Mouse (Mus musculus) hindbrain, embryonic 15.5 days (tissue): ENCODE results near the gene Tmem28. TPM values are rescaled to one million over a fixed set of nuclear protein-coding genes. Genes with fewer than 3 reads are reported as not detected.
A peak's percentile ranks its signal among the peaks of the same experiment; 100 is the strongest.

Experiments
- ATAC-seq: fragments of 200-750 bp; cut with Nextera tagmentation; 2 replicates; pipeline ENCODE4 v1.8.0; 2017; ENCODE audit warnings: low read depth, moderate number of reproducible peaks, moderate TSS enrichment; ENCODE audit not compliant: low FRiP score
- H3K27ac ChIP-seq: fragments of 300-500 bp; sonication (generic); replicated peaks from 2 replicates; pipeline ENCODE4 v1.5.1; 2015; ENCODE audit warnings: mild to moderate bottlenecking, inconsistent platforms
- H3K27me3 ChIP-seq: fragments of 300-500 bp; sonication (generic); 2 replicates; pipeline ENCODE4 v1.6.1; 2015; ENCODE audit warnings: control low read depth, inconsistent platforms
- H3K36me3 ChIP-seq: fragments of 300-500 bp; sonication (generic); 2 replicates; pipeline ENCODE4 v1.6.1; 2015; ENCODE audit warnings: control low read depth, inconsistent platforms
- H3K4me1 ChIP-seq: fragments of 300-500 bp; sonication (generic); replicated peaks from 2 replicates; pipeline ENCODE4 v1.6.1; 2015; ENCODE audit warnings: control low read depth, inconsistent platforms
- H3K4me2 ChIP-seq: fragments of 300-500 bp; sonication (generic); 2 replicates; pipeline ENCODE4 v1.6.1; 2015; ENCODE audit warnings: moderate library complexity, mild to moderate bottlenecking, inconsistent platforms
- H3K4me3 ChIP-seq: fragments of 300-500 bp; sonication (generic); 2 replicates; pipeline ENCODE4 v1.5.1; 2015; ENCODE audit warnings: mild to moderate bottlenecking, inconsistent platforms
- H3K9ac ChIP-seq: fragments of 300-500 bp; sonication (generic); 2 replicates; pipeline ENCODE4 v1.6.1; 2015; ENCODE audit warnings: inconsistent platforms
- H3K9me3 ChIP-seq: fragments of 300-500 bp; sonication (generic); 2 replicates; pipeline ENCODE4 v1.6.1; 2016; ENCODE audit warnings: control low read depth, inconsistent platforms
- whole genome bisulfite sequencing: fragments of 180-500 bp; shearing (Covaris S2); methylation state at CpG from one replicate; pipeline ENCODE4 v1.1.7; 2015; 5-methylcytosine and 5-hydroxymethylcytosine counted together
- polyA plus RNA-seq: library from polyadenylated mRNA; unstranded; fragments of >200 nt; fragmentation: Nextera tagmentation; extraction: Ambion mirVana; gene quantifications from 2 replicates; pipeline ENCODE4 v1.2.1, GENCODE M21; 2015

Tmem28 gene
- 1.8 and 2.1 TPM in 2 replicates for polyA plus RNA-seq

DNA sequence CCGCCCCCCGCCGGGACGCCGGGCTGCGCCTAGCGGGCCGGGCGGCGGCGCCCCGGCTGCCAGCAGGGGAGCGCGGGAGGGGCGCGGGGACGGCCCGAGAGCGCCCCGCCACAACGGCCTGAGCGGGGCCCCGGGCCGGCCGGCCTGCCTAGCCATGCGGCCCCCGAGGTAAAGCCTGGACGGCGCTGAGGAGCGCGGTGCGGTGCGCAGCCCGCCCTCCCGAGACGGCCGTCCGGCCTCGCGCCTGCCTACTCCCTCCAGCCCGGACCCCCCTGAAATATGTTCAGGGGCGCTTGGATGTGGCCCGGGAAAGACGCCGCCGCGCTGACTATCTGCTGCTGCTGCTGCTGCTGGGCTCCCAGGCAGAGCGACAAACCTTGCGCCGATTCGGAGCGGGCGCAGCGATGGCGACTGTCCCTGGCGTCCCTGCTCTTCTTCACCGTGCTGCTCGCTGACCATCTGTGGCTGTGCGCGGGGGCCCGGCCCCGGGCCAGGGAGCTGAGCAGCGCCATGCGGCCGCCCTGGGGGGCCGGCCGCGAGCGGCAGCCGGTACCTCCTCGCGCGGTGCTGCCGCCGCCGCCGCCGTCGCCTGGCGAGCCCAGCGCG, at the start of gene Tmem28:
TSS of gene Tmem28 (plus strand) at position 232 of the 606 bp plus-strand sequence.
- Histone ChIP-seq H3K36me3 (no peaks in the 10 kb centered on the region), H3K27me3 (no peaks in the 10 kb centered on the region), H3K9me3 (no peaks in the 10 kb centered on the region), H3K4me1 (peaks cover 9% of the 10 kb centered on the region; the same call in 1 of the 2 replicates), H3K9ac (peak within 1 kb of the TSS; percentile 55), H3K4me3 (peak within 1 kb of the TSS; percentile 64), H3K27ac (peak within 1 kb of the TSS; percentile 80), H3K4me2 (peak within 1 kb of the TSS; percentile 64)
- peak; percentile 15; the same call in 1 of the 2 replicates for ATAC-seq
- 21% methylated on average over 32 of the region's 82 CpGs for WGBS

DNA sequence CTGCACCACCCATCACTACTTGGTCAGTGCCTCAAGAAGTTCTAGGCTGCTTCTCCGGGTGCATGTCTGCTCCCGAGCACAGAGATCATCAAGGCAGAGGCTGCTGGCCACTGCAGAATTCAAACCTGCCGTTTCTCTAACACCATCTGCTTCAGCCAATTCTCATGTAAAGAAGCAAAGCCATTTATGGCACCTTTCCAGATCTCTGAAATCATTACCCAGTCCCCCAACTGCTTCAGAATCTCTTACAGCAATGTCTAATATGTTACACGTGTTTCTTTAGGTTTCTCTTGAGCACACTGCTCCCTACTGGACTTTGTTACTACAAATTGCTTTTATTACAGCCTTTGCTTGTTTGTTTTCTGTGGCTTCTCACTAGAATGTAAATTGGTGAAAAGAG, 40.5 kb upstream of the Tmem28 start:
- Histone ChIP-seq H3K36me3 (no peaks in the 10 kb centered on the region), H3K4me3 (no peak overlapping the region), H3K4me1 (no peaks in the 10 kb centered on the region), H3K27me3 (no peaks in the 10 kb centered on the region; the same call in 1 of the 2 replicates), H3K4me2 (no peak overlapping the region), H3K9me3 (no peaks in the 10 kb centered on the region), H3K9ac (no peak overlapping the region), H3K27ac (no peak overlapping the region)
- no peak for ATAC-seq
- WGBS = 40% methylated on average over 4 of the region's 4 CpGs

- H3K9me3 ChIP-seq = no peaks in the 10 kb centered on the region
- no peak overlapping the region for H3K4me3 ChIP-seq
- 0 out of 2 replicates have a peak, but pooled peaks cover 5% of the 10 kb centered on the region for H3K27me3 ChIP-seq
- no peaks in the 10 kb centered on the region for H3K4me1 ChIP-seq
- no peak overlapping the region for H3K9ac ChIP-seq
- no peak overlapping the region for H3K27ac ChIP-seq
- H3K4me2 ChIP-seq = no peak overlapping the region
- H3K36me3 ChIP-seq = no peaks in the 10 kb centered on the region
- ATAC-seq = no peak
- 41% methylated on average over 1 of the region's 1 CpGs for WGBS
Observed at GRCm38 (mm10) chrX:99808375-99808774, 12.4 kb upstream of the Tmem28 start.

DNA sequence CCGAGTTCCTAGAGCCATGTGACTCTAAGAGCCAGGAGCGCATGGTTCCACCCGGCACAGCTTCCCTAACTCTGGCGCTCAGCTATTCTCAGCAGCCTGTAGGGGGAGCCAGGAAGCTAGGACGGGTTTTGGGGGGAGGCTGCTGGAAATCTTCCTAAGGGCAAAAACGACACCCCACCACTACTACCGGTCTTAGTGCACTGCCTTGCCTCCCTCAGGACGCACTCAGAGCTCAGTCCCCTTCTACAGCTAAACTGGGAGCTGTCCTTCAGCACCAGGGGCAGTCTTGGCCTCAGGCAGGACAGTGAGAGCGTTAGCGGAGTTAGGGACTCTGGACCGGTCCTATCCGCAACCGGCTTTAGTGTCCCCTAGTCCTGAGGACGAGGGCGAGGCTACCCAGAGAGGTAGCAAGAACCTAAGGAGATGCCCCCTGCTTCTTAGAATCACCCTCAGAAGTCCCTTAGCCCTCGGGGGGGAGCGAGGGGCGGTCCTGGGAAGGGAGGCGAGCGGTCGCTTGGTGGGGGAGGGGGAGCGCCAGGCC, 1.4 kb upstream of the Tmem28 start:
- H3K36me3 ChIP-seq = no peaks in the 10 kb centered on the region
- peak overlapping the region; percentile 55; the same call in 1 of the 2 replicates for H3K9ac ChIP-seq
- WGBS = 21% methylated on average over 19 of the region's 22 CpGs
- H3K27ac ChIP-seq = peak overlapping the region; percentile 80
- H3K4me2 ChIP-seq = peak overlapping the region; percentile 64
- H3K4me3 ChIP-seq = peak overlapping the region; percentile 64
- peaks cover 9% of the 10 kb centered on the region; the same call in 1 of the 2 replicates for H3K4me1 ChIP-seq
- peak; percentile 78 for ATAC-seq
- no peaks in the 10 kb centered on the region for H3K9me3 ChIP-seq
- H3K27me3 ChIP-seq = no peaks in the 10 kb centered on the region

DNA sequence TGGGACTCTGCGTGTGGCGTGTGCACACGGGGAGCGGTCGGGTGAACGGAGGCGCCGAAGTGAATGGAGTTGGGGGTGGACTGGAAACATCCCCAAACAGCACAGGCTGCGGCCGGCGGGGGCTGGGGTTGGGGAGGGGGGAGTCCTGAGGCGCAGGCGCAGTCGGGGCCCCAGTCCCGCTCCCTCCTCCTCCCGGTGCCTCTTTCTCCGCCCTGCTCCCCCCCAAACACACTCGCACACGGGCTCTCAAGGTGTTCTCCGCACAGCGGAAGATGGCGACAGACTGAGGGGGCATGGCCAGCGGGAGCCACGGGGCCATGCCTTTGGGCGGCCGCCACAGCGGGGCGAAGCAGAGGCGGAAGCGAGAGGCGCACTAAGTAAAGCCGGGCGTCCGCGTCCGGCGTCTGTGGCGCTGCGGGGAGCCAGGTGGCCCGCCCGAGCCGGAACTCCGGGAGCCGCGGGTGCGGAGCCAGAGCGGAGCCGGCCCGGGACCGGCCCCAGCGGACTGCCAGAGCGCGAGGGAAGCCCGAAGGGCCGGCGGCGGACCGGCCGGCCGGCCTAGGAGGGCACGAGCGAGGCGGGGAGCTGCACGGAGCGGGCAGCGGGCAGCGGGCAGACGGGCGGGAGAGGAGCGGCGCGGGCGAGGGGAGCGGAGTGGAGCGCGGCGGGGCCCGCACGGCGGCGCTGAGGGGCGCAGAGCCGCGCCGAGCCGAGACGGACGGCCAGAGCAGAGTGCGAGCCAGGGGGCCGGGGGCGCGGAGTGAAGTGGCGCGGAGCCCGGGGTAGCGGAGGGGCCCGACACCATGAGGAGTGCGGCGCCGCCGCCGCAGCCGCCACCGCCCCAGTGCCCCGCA, 658 bp upstream of the Tmem28 start:
- WGBS = 19% methylated on average over 34 of the region's 105 CpGs
- H3K9ac ChIP-seq = peak overlapping the region; percentile 55
- no peaks in the 10 kb centered on the region for H3K36me3 ChIP-seq
- peak; percentile 89 for ATAC-seq
- H3K27me3 ChIP-seq = no peaks in the 10 kb centered on the region
- H3K4me1 ChIP-seq = peaks cover 9% of the 10 kb centered on the region; the same call in 1 of the 2 replicates
- peak overlapping the region; percentile 80 for H3K27ac ChIP-seq
- H3K4me3 ChIP-seq = peak overlapping the region; percentile 64
- no peaks in the 10 kb centered on the region for H3K9me3 ChIP-seq
- peak overlapping the region; percentile 64 for H3K4me2 ChIP-seq

DNA sequence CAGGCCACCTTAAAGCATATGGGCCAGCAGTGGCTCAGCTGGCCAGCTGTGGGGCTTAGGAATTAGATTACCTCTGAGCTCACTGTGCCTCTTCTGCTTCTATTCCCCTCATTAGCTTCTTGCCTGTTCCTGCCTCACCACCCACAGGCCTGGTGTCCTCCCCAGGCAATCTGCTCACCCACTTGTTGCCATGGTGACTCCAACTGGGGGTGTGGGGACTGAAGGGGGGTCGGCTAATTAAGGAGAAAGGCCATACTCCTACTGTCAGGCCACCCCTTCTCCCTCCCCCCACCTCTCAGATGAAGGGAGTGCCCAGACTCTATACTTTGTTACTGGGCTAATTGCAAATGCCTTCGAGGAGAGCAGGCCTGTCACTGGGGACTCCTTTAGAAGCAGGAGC, 21.3 kb downstream of the Tmem28 start:
- H3K9me3 ChIP-seq = no peaks in the 10 kb centered on the region
- no peak overlapping the region for H3K4me2 ChIP-seq
- 0 out of 2 replicates have a peak, but pooled peaks cover 5% of the 10 kb centered on the region for H3K27me3 ChIP-seq
- no peak overlapping the region for H3K9ac ChIP-seq
- ATAC-seq = no peak
- no peaks in the 10 kb centered on the region for H3K36me3 ChIP-seq
- H3K27ac ChIP-seq = no peak overlapping the region
- no peaks in the 10 kb centered on the region for H3K4me1 ChIP-seq
- H3K4me3 ChIP-seq = no peak overlapping the region
- WGBS = 19% methylated on average over 2 of the region's 2 CpGs

DNA sequence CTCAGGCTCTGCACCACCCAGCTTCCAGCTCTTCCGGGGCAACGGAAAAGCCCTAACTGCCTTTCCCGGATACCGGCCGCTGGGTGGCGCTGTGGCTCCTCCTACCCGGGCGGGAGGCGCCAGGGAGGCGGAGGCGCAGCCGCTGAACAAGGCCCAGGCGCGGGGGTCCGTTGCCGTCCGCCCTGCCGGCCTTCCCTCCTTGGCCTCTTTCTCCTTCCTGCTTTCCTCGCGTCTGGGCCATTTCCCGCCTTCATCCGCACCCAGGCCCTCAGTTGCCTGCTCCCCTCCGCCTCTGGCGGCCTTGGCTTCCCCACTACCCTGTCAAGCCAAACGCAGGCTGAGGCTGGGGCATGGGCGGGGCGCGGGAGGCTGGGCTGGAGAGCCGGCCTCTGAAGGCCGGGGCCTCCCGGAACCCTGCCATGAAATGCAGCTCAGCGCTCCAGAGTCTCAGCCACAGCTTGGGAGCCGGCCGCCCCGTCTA, 32.5 kb downstream of the Tmem28 start:
- Histone ChIP-seq H3K27me3 (peaks cover 6% of the 10 kb centered on the region; the same call in 1 of the 2 replicates), H3K9ac (peak overlapping the region; percentile 16; the same call in 1 of the 2 replicates), H3K4me1 (no peaks in the 10 kb centered on the region), H3K27ac (no peak overlapping the region), H3K9me3 (no peaks in the 10 kb centered on the region), H3K4me2 (peak overlapping the region; percentile 50), H3K36me3 (no peaks in the 10 kb centered on the region), H3K4me3 (peak overlapping the region; percentile 28)
- peak; percentile 74; the same call in 1 of the 2 replicates for ATAC-seq
- WGBS = 23% methylated on average over 24 of the region's 35 CpGs

- Histone ChIP-seq H3K27me3 (peaks cover 6% of the 10 kb centered on the region; the same call in 1 of the 2 replicates), H3K4me1 (no peaks in the 10 kb centered on the region), H3K4me3 (no peak overlapping the region), H3K27ac (no peak overlapping the region), H3K9ac (no peak overlapping the region), H3K36me3 (no peaks in the 10 kb centered on the region), H3K9me3 (no peaks in the 10 kb centered on the region), H3K4me2 (peak overlapping the region; percentile 50; the same call in 1 of the 2 replicates)
- WGBS = 66% methylated on average over 3 of the region's 3 CpGs
- no peak for ATAC-seq
Observed at GRCm38 (mm10) chrX:99853834-99854233, 33.0 kb downstream of the Tmem28 start.

DNA sequence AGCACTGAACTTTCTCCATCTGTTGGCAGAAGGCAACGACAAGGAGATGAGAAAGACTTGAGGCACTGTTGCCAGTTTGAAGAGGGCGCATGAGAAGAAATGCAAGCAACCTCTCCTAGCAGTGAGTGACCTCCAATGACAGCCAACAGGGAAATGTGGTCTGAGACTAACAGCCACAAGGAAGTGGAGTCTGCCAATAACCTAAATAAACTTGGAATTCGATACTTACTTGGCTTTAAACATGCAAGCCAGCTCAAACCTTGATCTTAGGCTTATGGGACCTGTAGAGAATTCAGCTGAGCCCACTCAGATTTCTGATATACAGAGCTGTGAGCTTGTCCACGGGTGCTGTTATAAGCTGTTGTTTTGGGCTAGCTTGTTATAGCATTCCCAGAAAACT, 51.4 kb downstream of the Tmem28 start:
- 73% methylated on average over 4 of the region's 4 CpGs for WGBS
- ATAC-seq = no peak
- Histone ChIP-seq H3K4me2 (no peak overlapping the region), H3K9ac (no peak overlapping the region), H3K4me1 (no peaks in the 10 kb centered on the region), H3K36me3 (no peaks in the 10 kb centered on the region), H3K4me3 (no peak overlapping the region), H3K9me3 (no peaks in the 10 kb centered on the region), H3K27me3 (0 out of 2 replicates have a peak, but pooled peaks cover 4% of the 10 kb centered on the region), H3K27ac (no peak overlapping the region)

DNA sequence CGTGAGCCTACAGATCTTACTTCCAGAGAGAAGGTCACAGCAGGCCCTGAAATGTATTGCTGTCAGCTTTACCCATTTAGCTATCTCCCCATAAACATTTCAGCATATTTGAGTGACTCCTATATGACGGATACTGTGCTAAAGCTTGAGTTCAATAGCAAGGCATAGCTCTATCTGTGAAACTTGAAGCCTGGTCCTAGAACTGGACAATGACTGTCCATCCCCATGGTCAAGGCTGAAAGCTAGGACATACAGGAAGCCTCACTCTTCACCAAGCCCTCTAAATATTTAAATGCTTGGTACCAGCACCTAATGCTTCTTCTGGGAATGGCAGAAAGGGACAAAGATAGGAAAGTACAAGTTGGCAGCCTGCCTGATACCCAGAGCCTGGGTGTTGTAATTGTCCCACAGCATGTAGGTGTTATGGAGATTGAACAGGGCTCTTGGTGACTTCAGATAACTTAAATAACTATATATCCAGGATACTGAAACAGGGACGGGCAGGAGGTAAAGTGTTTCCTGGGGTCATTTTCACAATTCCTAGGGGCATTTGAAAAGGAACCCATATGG, 51.9 kb downstream of the Tmem28 start:
- 81% methylated on average over 3 of the region's 3 CpGs for WGBS

DNA sequence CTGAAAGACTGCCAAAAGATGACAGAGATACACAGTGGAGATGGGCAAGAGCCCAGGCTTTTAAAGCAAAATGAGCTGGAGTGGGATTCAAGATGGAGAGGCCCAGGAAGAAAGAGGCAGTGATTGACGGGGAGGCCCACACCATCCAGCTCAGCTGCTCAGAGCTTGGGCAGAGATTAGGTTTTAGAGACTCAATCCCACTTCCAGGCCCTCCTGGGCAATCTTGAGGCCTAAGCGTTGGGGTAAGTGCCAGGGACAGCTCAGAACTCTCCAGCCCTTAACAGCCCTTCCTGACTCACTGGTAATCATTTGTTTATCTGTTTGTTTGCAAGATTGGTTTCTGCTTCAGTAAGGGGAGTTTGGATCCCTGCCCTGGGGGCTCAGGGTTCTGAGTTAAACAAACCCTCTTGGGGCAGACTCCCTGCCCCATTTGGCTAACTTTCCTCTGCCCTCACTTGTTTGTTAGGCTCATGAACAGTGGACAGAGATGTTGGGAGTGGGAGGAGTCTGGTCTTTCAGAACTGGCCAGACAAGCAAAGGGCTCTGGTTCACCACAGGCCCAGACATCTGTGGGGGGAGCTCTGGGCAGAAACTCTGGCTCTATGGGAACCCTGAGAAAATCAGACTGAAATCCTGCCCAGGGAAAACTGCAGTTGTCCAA, 52.6 kb downstream of the Tmem28 start:
- 77% methylated on average over 2 of the region's 2 CpGs for WGBS
- Histone ChIP-seq H3K9me3 (no peaks in the 10 kb centered on the region), H3K27me3 (0 out of 2 replicates have a peak, but pooled peaks cover 4% of the 10 kb centered on the region), H3K27ac (no peak overlapping the region), H3K9ac (no peak overlapping the region), H3K4me3 (no peak overlapping the region), H3K4me2 (no peak overlapping the region), H3K4me1 (no peaks in the 10 kb centered on the region), H3K36me3 (no peaks in the 10 kb centered on the region)
- no peak for ATAC-seq

More for the DNA sequence above, 51.9 kb downstream of the Tmem28 start:
- Histone ChIP-seq H3K4me1 (no peaks in the 10 kb centered on the region), H3K27ac (no peak overlapping the region), H3K9me3 (no peaks in the 10 kb centered on the region), H3K4me2 (no peak overlapping the region), H3K4me3 (no peak overlapping the region), H3K27me3 (0 out of 2 replicates have a peak, but pooled peaks cover 4% of the 10 kb centered on the region), H3K9ac (no peak overlapping the region), H3K36me3 (no peaks in the 10 kb centered on the region)
- ATAC-seq = no peak
